Mouse (Mus musculus) lung, adult 10 weeks (tissue): ENCODE results near the gene Sftpa1. TPM values are rescaled to one million over a fixed set of nuclear protein-coding genes. Genes with fewer than 3 reads are reported as not detected.

Experiments used
- polyA plus RNA-seq: library from polyadenylated mRNA; stranded (reverse); fragments of 350-450 nt; fragmentation: Illumina TruSeq; extraction: RNeasy Lipid Tissue Mini Kit (QIAGEN cat#74804); gene quantifications from one replicate; pipeline ENCODE4 v1.2.3, GENCODE M21; 2014; ENCODE audit warnings: low read depth, low replicate concordance; ENCODE audit not compliant: insufficient read depth

Sftpa1 gene
- polyA plus RNA-seq: 4,670 TPM

GRCm38 (mm10) chr14:41131540-41131939 lies at the start of gene Sftpa1:
Gene Sftpa1 (plus strand): TSS chr14:41131782.

GRCm38 (mm10) chr14:41104853-41105444 lies 26.6 kb upstream of the Sftpa1 start, which contains the start of gene Mat1a:
Gene Mat1a (plus strand): TSS chr14:41105035.

GRCm38 (mm10) chr14:41151220-41151898 lies 19.8 kb downstream of the Sftpa1 start, which contains the start of gene Mbl1:
Gene Mbl1 (plus strand): TSS chr14:41151458.

GRCm38 (mm10) chr14:41185059-41185821 lies 53.7 kb downstream of the Sftpa1 start, which contains the start of gene Sftpd:
Gene Sftpd (minus strand): TSS chr14:41185149.

Other genes with a start within 250 kb of the Sftpa1 start
- 0.21 TPM for gene Sh2d4b, start 238.5 kb upstream of the Sftpa1 start, polyA plus RNA-seq
- gene Tspan14, start 165.0 kb upstream of the Sftpa1 start, polyA plus RNA-seq: 46.6 TPM
- gene Fam213a, start 118.0 kb upstream of the Sftpa1 start, polyA plus RNA-seq: 41.5 TPM
- gene Dydc2, start 62.6 kb upstream of the Sftpa1 start, polyA plus RNA-seq: 1.5 TPM
- gene Dydc1, start 58.9 kb upstream of the Sftpa1 start, polyA plus RNA-seq: not detected
- 3.5 TPM for gene Mat1a, start 26.7 kb upstream of the Sftpa1 start, polyA plus RNA-seq
- gene Mbl1, start 19.7 kb downstream of the Sftpa1 start, polyA plus RNA-seq: 0.74 TPM
- 1,193 TPM for gene Sftpd, start 53.4 kb downstream of the Sftpa1 start, polyA plus RNA-seq
- not detected for gene Gm2832, start 147.0 kb downstream of the Sftpa1 start, polyA plus RNA-seq
- gene Gm5798, start 216.8 kb downstream of the Sftpa1 start, polyA plus RNA-seq: not detected